Mouse (Mus musculus) midbrain, embryonic 11.5 days (tissue): ENCODE measurements around the gene Abca13. TPM values are rescaled to one million over a fixed set of nuclear protein-coding genes. Genes with fewer than 3 reads are reported as not detected.
"Not testable (repeated sequence)": the region's sequence is repeated elsewhere in the genome, so short reads cannot be mapped to it uniquely, and the experiment has no call there.

Experiments used
- ATAC-seq: fragments of 200-750 bp; cut with Nextera tagmentation; 2 replicates; pipeline ENCODE4 v1.8.0; 2017; ENCODE audit warnings: moderate TSS enrichment, moderate library complexity; ENCODE audit not compliant: low FRiP score
- DNase-seq: peaks from one replicate; pipeline ENCODE4 v3.0.0; 2015; ENCODE audit warnings: low spot score; ENCODE audit errors: missing footprints
- H3K27ac ChIP-seq: fragments of 300-500 bp; sonication (generic); 2 replicates; pipeline ENCODE4 v1.5.1; 2014; ENCODE audit warnings: low read depth, low read length
- H3K27me3 ChIP-seq: fragments of 300-500 bp; sonication (generic); 2 replicates; pipeline ENCODE4 v1.6.1; 2014; ENCODE audit warnings: mild to moderate bottlenecking, low read length, moderate library complexity, mixed read lengths; ENCODE audit not compliant: control insufficient read depth, insufficient read depth
- H3K36me3 ChIP-seq: fragments of 300-500 bp; sonication (generic); 2 replicates; pipeline ENCODE4 v1.6.1; 2014; ENCODE audit warnings: mild to moderate bottlenecking, low read length, moderate library complexity, mixed read lengths; ENCODE audit not compliant: control insufficient read depth, insufficient read depth
- H3K4me1 ChIP-seq: fragments of 300-500 bp; sonication (generic); 2 replicates; pipeline ENCODE4 v1.6.1; 2014; ENCODE audit warnings: low read length; ENCODE audit not compliant: control insufficient read depth, insufficient read depth
- H3K4me2 ChIP-seq: fragments of 300-500 bp; sonication (generic); 2 replicates; pipeline ENCODE4 v1.6.1; 2014; ENCODE audit warnings: mild to moderate bottlenecking, moderate library complexity
- H3K4me3 ChIP-seq: fragments of 300-500 bp; sonication (generic); 2 replicates; pipeline ENCODE4 v1.5.1; 2014; ENCODE audit warnings: low read depth, low read length
- H3K9ac ChIP-seq: fragments of 300-500 bp; sonication (generic); 2 replicates; pipeline ENCODE4 v1.6.1; 2014; ENCODE audit warnings: low read length
- H3K9me3 ChIP-seq: fragments of 300-500 bp; sonication (generic); 2 replicates; pipeline ENCODE4 v1.6.1; 2016; ENCODE audit warnings: low read length; ENCODE audit not compliant: control insufficient read depth
- WGBS: fragments of 180-500 bp; shearing (Covaris S2); extraction: QIAGEN DNeasy Blood & Tissue Kit; methylation state at CpG from one replicate; pipeline ENCODE4 v1.1.7; 2014; 5-methylcytosine and 5-hydroxymethylcytosine counted together
- polyA plus RNA-seq: library from polyadenylated mRNA; unstranded; fragments of >200 nt; fragmentation: Nextera tagmentation; extraction: Ambion mirVana; gene quantifications from 2 replicates; pipeline ENCODE4 v1.2.1, GENCODE M21; 2014

The Abca13 gene
- polyA plus RNA-seq, 1 experiment from 2014 or later: 0.03 TPM

DNA sequence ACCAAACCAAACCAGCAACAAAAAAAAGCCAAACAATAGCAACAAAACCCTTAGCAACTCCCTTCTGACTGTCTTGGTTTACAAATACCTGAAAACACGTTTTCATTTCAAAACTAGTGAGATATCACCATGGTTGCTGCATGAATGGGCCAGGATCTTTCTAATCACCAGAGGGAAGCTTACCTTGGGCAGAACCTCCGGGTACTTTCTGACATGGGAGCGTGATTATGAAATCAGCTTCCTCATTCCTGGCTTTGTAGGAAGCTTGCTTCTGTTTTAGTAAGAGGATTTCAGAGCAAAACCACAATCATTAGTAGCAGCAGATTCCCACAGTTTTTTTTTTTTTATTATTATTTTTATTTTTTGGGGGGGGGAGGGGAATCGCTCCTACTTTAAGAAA is 34.7 kb downstream of the Abca13 start:
- WGBS: 83% methylated on average over 4 of the region's 4 CpGs
- no peaks in the 10 kb centered on the region for H3K27me3 ChIP-seq
- no peaks in the 10 kb centered on the region for H3K9me3 ChIP-seq
- no peak overlapping the region for H3K4me3 ChIP-seq
- no peak overlapping the region for H3K4me2 ChIP-seq
- no peaks in the 10 kb centered on the region for H3K36me3 ChIP-seq
- no peaks in the 10 kb centered on the region for H3K4me1 ChIP-seq
- ATAC-seq (no peak), DNase-seq (no peak)
- no peak overlapping the region for H3K27ac ChIP-seq
- no peak overlapping the region for H3K9ac ChIP-seq

DNA sequence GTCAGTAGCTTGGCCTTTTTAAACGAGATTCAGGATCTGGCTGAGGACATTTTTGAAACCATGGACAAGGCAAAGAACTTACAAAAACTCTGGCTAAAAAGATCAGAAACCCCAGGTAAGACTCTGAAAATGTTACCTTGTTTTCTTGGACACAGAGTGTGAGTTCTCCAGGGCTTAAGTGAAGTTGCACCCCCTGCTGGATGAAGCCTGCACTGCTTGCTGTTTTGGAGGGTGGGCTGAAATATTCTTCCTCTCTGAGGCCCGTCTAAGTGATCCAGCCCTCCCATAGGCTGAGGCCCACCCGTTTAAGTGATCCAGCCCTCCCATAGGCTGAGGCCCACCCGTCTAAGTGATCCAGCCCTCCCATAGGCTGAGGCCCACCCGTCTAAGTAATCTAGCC is 57.9 kb downstream of the Abca13 start:
- H3K4me2 ChIP-seq, H3K36me3 ChIP-seq, H3K9me3 ChIP-seq, H3K4me1 ChIP-seq, H3K9ac ChIP-seq, H3K27ac ChIP-seq, ATAC-seq, DNase-seq, H3K4me3 ChIP-seq, H3K27me3 ChIP-seq: not testable (repeated sequence)
- 85% methylated on average over 5 of the region's 5 CpGs for WGBS

DNA sequence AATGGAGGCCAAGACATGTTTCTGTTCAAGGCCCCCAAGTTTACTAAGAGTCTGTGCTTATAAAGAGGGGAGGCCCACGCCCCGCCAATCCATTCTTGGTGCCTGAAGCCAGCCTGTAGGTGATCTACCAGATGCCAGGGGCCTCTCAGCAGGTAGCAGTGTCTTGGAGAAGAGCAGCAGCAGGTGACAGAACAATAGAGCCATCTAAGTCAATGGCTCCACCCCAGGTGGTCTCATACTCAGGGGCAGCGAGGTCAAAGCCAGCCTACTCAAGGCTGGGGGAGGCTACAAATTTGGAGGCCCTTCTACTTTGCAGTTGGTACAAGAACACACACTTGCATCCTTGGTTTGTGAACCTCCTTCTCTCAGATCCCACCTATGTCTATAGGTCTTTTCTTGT is 71.3 kb downstream of the Abca13 start:
- H3K9me3 ChIP-seq, H3K4me1 ChIP-seq, H3K36me3 ChIP-seq, H3K4me3 ChIP-seq, H3K4me2 ChIP-seq, H3K27me3 ChIP-seq, H3K27ac ChIP-seq, DNase-seq, ATAC-seq, H3K9ac ChIP-seq: not testable (repeated sequence)
- WGBS: 48% methylated on average over 3 of the region's 3 CpGs

DNA sequence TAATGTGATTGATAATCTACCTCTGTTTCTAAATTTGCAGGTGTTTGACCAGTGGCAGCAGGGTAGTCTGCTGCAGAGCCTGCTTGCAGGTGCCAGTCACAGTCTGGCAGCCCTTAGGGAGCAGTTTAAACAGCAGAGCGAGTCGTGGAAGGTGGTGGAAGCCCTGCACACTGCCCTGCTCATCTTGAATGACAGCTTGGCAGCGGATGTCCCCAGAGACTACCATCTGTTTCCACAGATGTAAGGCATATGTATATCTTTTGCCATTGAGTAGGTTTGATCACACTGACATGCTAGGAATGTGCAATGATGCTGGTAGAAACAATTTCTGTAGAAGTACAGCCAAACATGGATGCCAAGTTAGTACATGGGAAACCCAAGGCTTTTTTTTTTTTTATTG is 77.3 kb downstream of the Abca13 start:
- ATAC-seq (no peak), DNase-seq (no peak)
- Histone ChIP-seq H3K4me1 (no peaks in the 10 kb centered on the region), H3K4me2 (no peak overlapping the region), H3K4me3 (no peak overlapping the region), H3K27me3 (no peaks in the 10 kb centered on the region), H3K9me3 (no peaks in the 10 kb centered on the region), H3K27ac (no peak overlapping the region), H3K36me3 (no peaks in the 10 kb centered on the region), H3K9ac (no peak overlapping the region)
- 82% methylated on average over 3 of the region's 3 CpGs for WGBS

DNA sequence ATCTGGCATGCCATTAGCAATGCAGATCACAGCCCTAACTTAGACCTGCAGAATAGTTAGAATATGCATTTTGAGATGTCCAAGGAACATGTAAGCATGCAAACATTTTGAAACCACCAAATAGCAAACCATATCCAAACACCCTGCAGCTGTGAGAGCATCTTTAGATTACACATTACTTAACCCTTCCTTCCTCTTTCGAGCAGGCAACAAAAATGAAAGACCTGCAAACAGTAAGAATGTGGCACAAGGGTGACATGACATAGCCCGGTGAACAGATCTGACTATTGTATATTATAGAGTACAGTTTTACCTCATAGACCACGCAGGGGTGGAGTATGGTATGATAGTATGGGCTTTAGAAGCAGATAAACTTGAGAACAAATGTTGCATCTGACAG is 93.5 kb downstream of the Abca13 start:
- Histone ChIP-seq H3K27ac (no peak overlapping the region), H3K9ac (no peak overlapping the region), H3K4me1 (no peaks in the 10 kb centered on the region), H3K9me3 (no peaks in the 10 kb centered on the region), H3K4me3 (no peak overlapping the region), H3K27me3 (no peaks in the 10 kb centered on the region), H3K4me2 (no peak overlapping the region), H3K36me3 (no peaks in the 10 kb centered on the region)
- WGBS: 84% methylated on average over 3 of the region's 3 CpGs
- no peak for ATAC-seq
- no peak for DNase-seq

DNA sequence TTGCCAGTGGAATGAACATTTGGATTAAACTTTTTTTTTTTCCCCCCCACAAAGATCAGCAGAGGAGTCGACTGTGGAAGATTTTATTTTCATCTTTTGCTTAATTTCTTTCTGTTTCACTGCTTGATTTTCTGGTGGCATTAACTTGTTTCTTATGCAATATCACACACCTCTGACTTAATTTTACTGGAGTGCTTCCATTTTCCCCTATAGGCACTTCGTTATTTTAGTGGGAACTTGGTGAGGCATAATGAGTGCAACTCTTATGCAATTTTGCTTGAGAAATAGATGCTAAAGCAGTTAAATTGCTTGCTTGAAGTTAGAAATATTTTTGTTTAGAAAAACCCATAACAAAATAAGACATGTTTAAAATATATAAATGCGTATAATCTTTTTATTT is 94.0 kb downstream of the Abca13 start:
- Histone ChIP-seq H3K4me2 (no peak overlapping the region), H3K27ac (no peak overlapping the region), H3K4me3 (no peak overlapping the region), H3K27me3 (no peaks in the 10 kb centered on the region), H3K4me1 (no peaks in the 10 kb centered on the region), H3K9me3 (no peaks in the 10 kb centered on the region), H3K36me3 (no peaks in the 10 kb centered on the region), H3K9ac (no peak overlapping the region)
- no peak for DNase-seq
- WGBS: 90% methylated on average over 3 of the region's 3 CpGs
- ATAC-seq: no peak

DNA sequence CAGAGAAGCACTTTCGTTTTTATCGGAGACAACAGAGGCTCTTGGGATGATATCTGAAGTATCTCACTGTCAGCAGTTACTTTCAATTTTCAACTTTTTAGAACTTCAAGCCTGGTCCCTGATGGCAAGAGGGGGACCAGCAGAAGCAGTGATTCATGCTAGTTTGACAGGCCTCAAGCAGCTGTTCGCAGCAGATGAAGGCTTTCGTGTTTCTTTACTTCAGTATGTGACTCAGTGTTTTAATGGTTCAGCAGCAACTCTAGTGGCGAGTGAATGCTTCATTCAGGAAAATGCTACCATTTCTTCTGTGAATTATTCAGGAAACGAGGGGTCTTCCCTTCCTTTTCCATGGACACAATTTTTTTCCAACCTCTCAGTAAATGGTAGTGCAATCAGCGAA is 99.4 kb downstream of the Abca13 start:
- ATAC-seq (no peak), DNase-seq (no peak)
- Histone ChIP-seq H3K4me1 (no peaks in the 10 kb centered on the region), H3K4me2 (no peak overlapping the region), H3K27me3 (no peaks in the 10 kb centered on the region), H3K36me3 (no peaks in the 10 kb centered on the region), H3K9ac (no peak overlapping the region), H3K9me3 (no peaks in the 10 kb centered on the region), H3K27ac (no peak overlapping the region), H3K4me3 (no peak overlapping the region)
- WGBS: 87% methylated on average over 7 of the region's 7 CpGs

DNA sequence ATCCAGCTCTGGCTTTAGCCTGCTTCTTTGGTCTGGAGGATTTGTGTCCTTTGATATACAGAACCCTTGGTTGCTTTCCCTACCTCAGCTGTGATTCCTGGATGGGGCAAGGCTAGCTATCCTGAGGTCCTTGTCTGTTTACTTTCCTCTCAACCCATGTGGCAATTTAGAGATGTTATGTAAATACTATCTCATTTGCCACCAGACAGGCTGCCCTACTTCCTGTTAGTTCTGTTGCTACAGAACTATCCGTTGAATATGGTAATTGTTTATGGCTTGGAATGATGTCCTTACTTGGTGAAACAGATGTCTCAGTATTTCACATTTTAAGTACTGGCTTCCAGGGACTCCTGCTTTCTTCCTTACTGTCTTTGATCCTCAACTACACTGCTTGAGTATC is 107.9 kb downstream of the Abca13 start:
- H3K4me2 ChIP-seq: no peak overlapping the region
- H3K9ac ChIP-seq: no peak overlapping the region
- no peaks in the 10 kb centered on the region for H3K36me3 ChIP-seq
- no peaks in the 10 kb centered on the region for H3K4me1 ChIP-seq
- H3K27me3 ChIP-seq: no peaks in the 10 kb centered on the region
- 85% methylated on average over 1 of the region's 1 CpGs for WGBS
- H3K4me3 ChIP-seq: no peak overlapping the region
- DNase-seq (no peak), ATAC-seq (no peak)
- H3K27ac ChIP-seq: no peak overlapping the region
- no peaks in the 10 kb centered on the region for H3K9me3 ChIP-seq

DNA sequence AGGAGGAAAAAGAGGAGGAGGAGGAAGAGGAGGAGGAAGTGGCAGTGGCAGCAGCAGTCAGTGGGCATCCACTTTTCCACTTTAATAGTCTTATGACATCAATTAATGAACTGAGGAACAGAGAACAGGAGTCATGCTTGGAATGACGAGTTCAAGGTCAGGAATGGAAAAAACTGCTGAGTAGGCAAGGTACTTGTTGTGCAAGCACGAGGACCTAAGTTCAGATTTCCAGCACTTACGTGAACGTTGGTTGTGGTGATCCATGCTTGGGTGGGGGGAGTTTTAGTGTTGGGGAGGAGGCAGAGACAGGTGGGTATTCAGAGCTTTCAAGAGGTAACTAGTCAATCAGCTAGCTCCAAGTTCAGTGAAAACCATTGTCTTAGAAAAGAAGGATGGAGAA is 113.7 kb downstream of the Abca13 start:
- Histone ChIP-seq H3K27me3 (no peaks in the 10 kb centered on the region), H3K9ac (no peak overlapping the region), H3K36me3 (no peaks in the 10 kb centered on the region)

DNA sequence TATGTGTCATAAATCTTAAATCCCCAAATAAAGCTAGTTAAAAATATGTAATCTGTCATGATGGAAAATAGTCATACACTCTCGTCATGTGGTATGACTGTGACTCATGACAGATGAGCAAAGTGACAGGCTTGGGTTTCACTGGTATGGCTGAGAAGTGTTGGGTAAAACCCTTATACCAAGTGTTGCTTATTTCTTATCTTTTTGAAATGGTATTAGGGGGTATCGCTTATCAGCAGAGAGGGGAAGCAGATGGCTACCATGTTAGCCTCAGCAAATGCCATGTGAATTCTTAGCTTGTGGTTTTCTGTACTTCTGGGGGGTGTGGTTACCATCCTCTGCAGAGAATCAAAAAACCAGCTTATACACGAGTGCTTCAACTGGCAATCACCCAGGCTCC is 124.8 kb downstream of the Abca13 start:
- Histone ChIP-seq H3K27me3 (no peaks in the 10 kb centered on the region), H3K4me3 (no peak overlapping the region), H3K9ac (no peak overlapping the region), H3K36me3 (no peaks in the 10 kb centered on the region), H3K4me1 (no peaks in the 10 kb centered on the region), H3K4me2 (no peak overlapping the region), H3K27ac (no peak overlapping the region), H3K9me3 (no peaks in the 10 kb centered on the region)
- 74% methylated on average over 3 of the region's 3 CpGs for WGBS
- no peak for ATAC-seq
- no peak for DNase-seq

More for the DNA sequence above, 113.7 kb downstream of the Abca13 start:
- Histone ChIP-seq H3K27ac (no peak overlapping the region), H3K9me3 (no peaks in the 10 kb centered on the region), H3K4me1 (no peaks in the 10 kb centered on the region), H3K4me2 (no peak overlapping the region), H3K4me3 (no peak overlapping the region)
- DNase-seq (no peak), ATAC-seq (no peak)
- WGBS: 90% methylated on average over 4 of the region's 4 CpGs
